Mouse (Mus musculus): ENCODE measurements around the gene Srms.
"Not testable (repeated sequence)": the region's sequence is repeated elsewhere in the genome, so short reads cannot be mapped to it uniquely, and the experiment has no call there.

Srms gene

DNA sequence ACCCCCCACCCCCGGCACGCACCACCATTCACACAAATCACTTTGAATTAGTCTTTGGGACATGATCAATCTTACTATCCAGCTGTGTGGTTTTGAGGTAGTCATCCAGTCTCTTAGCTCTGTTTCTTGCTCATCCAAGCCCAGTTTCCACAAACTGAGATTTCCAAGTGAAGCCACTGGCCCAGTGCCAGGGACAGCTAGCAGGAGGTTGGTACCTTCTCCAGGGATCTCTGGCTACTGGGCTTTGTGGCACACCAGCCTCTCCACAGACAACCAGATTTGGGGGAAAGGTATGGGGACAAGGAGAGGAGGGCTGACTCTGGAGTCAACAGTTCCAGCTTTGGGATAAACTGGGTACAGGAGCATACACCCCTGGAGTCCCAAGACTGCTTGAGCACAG lies 7.4 kb upstream of the Srms start:
- in situ Hi-C loops (cut with MboI; ENCODE audit: low sequenced_read_pairs), result no loop called here

DNA sequence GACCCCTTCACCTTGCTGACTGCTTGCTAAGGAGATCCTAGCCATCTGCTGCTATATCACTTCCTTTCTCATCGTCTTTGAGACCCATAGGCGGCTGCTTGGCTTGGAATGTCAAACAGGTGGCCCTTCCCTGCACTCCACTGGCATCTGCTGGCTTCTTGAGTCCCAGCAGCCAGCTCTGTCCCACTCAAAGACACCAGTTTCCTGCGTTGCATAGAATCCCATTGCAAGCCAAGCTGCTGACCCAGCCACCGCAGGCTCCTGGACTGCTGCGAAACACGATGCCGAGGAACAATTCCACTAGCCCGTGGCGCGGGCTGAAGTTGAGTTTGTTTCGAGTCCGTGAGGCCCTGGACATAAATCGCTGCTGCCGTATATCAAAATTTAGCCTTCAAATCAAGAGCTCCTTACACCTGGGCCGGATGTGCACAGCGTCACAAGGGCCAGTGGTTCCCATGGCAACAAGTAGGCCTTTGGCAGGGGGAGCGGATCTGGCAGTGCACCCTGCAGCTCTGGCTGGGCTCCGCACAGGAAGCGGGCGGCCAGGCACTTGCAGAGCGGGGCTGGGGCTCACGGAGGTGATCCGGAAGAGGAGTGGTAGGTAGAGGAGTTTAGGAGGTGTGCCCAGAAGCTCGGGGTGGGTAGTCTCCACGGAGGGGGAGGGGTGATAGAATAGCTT lies 6.7 kb upstream of the Srms start, which contains the start of gene Fndc11:
Gene Fndc11, plus strand, starts transcription at position 476 of the 679 bp plus-strand sequence.
- in situ Hi-C loops (cut with MboI; ENCODE audit: low sequenced_read_pairs), result no loop called here

GRCm38 (mm10) chr2:181218881-181219485 lies 6.0 kb upstream of the Srms start:
- in situ Hi-C loops (cut with MboI; ENCODE audit: low sequenced_read_pairs), result no loop called here

DNA sequence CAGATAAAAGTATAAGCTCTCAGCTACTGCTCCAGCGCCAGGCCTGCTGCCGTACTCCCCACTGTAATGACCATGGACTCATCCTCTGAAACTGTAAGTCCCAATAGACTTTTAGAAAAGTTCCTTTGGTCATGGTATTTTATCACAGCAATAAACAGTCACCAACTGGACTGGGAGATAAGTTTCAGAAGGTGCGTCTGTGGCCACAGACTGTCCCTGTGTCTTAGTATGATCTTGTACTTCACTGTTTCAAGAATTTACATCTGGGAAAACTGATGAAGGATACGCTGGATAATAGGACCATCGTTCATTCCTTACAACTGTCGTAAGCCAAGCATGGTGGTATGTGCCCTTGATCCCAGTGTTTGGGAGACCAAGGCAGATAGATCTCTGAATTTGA lies 3.1 kb upstream of the Srms start:
- in situ Hi-C loops (cut with MboI; ENCODE audit: low sequenced_read_pairs), result no loop called here

DNA sequence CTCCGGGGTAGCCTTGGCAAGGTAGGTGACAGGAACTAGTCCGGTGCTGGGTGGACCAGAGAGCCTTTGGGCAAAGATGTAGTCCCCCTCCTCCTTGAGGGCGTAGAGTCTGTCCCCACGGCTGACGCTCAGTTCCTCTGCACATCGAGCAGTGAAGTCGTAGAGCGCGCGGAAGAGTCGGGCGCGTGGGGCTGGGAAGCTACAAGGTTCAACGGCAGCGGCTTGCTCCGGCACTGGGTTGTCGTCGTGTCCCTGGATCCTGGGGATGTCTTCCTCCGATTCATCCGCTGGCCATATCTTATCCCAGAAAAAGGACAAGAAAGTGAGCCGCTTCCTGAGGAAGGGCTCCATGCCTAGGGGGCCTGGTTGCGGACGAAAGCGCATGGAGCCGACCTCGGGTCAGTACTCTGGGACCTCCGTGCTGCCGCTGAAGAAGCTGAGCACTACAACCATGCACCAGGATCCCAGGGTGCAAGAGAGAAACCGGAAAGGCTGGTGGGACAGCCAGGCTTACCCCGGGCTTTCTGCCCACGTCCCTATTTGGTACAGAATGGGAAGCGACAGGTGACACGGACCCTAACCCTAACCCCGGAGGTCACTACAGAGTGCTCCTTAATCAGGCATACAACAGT lies 480 bp downstream of the Srms start:
- in situ Hi-C loops (cut with MboI; ENCODE audit: low sequenced_read_pairs), result no loop called here

GRCm38 (mm10) chr2:181206118-181206517 lies 6.9 kb downstream of the Srms start:
- in situ Hi-C loops (cut with MboI; ENCODE audit: low sequenced_read_pairs), result no loop called here

DNA sequence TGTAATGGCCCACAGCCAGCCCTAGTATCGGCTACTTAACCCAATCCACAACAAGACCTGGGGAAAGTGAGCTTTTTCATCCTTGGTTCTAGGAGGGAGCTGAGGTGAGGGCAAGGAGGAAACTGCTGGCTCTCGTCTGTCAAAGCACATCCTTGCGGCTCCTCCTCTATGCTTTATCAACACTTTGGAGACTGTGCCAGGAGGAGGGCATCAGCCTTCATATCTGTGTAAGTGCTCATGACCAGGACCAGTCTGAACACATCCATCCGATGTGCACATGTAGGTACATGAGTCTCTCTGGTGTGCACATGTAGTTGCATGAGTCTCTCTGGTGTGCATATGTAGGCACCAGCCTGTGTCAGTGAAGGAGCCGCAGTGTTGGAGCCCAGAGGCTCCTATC lies 7.3 kb downstream of the Srms start:
- in situ Hi-C loops (cut with MboI; ENCODE audit: low sequenced_read_pairs), result no loop called here

DNA sequence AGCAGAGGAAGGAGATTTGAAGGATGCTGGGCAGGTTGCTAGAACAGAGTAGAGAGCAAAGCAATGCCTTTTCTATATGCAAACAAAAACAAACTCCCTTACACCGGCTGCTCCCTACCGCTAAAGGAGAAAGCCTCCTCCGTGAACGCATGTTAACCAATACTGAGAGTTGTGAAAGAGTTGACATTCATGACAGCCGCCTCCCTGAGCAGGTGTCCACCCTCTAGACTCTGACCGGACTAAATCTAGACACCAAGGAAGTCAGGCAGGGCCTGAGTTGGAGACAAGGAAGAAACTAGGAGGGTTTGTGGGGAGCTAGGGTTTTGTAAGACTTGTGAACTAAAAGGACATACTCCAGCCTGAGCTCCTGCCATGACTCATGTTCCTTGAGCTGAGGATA lies 10.1 kb downstream of the Srms start:
- in situ Hi-C loops (cut with MboI; ENCODE audit: low sequenced_read_pairs), result no loop called here

DNA sequence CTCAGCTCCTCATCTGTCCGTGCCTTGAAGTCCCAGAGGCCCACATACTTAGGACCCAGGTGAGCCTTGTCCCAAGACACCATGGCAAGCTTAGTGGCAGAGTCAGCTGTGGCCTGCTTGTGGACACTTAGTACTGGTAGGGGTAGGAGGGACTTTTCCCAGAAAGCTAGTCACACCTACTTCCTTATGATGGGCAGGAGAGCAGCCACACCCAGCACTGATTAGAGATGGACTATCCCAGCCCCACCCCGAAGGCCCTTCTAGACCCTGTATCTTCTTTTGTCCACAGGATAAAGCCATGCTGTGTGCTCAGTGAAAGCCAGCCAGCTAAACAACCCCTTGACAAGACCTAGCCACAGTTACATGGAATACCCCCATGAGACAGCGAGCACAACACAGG lies 10.6 kb downstream of the Srms start, which contains the start of gene Ptk6:
Gene Ptk6, minus strand, starts transcription at position 368 of the 400 bp plus-strand sequence.
- in situ Hi-C loops (cut with MboI; ENCODE audit: low sequenced_read_pairs), result no loop called here

DNA sequence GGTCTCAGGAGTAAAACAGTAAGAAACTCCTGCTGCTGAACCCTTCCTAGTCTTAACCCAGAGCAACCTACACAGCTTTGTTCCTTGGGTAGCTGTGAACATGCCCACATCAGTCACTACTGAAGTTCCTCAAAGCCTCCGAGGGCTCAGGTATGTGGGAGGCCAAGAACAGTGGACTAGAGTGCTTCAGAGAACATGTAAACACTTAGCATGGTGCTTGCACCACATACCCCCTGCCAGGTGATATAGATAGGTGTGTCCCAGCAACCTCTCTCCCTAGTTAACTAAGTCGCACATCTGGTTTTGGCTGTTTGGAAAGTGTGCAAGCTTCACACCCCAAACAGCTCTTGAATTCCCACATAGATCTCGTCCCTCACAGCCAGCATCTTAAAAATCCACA lies 11.4 kb downstream of the Srms start:
- in situ Hi-C loops (cut with MboI; ENCODE audit: low sequenced_read_pairs), result no loop called here

GRCm38 (mm10) chr2:181196628-181197300 lies 16.2 kb downstream of the Srms start:
- in situ Hi-C loops (cut with MboI; ENCODE audit: low sequenced_read_pairs), result no loop called here

GRCm38 (mm10) chr2:181193044-181193443 lies 19.9 kb downstream of the Srms start:
- in situ Hi-C loops (cut with MboI; ENCODE audit: low sequenced_read_pairs), result no loop called here

GRCm38 (mm10) chr2:181191936-181192335 lies 21.0 kb downstream of the Srms start:
- in situ Hi-C loops (cut with MboI; ENCODE audit: low sequenced_read_pairs), result no loop called here

DNA sequence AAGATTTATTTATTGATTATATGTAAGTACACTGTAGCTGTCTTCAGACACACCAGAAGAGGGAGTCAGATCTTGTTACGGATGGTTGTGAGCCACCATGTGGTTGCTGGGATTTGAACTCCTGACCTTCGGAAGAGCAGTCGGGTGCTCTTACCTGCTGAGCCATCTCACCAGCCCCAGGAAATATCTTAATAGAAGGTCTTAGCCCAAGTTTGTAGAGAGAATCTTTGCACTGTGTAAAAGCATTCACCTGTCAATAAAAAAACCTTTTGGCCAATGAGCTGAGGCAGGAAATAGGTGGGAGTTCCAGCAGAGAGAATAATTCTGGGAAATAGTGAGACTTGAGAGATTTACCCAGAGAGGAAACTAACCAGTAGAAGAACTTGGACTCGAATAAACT lies 21.6 kb downstream of the Srms start:
- in situ Hi-C loops (cut with MboI; ENCODE audit: low sequenced_read_pairs), result not testable (repeated sequence)

DNA sequence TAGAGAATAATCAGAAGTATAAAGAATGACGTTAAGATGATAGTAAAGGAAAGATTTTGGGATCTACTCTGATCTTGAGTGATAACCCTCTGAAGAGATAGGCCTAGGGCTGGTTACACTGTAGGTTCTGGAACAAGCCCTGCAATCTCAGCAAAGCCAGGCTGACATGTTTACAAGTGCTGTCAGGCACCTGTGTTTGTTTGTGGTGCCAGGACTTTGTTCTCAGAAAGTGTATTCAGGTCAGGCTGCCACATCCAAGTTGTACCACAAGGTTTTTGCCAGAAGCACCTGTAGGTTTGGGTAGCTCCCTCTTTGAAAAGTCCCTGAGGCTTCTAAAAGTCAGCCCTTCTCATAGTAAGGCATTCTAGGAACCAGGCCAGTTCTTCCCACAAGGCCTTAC lies 23.7 kb downstream of the Srms start:
- in situ Hi-C loops (cut with MboI; ENCODE audit: low sequenced_read_pairs), result loop anchor here (10.0 kb wide), 1 partner anchor 145 kb away; no protein-coding TSS in a partner anchor

GRCm38 (mm10) chr2:181188681-181189080 lies 24.3 kb downstream of the Srms start:
- in situ Hi-C loops (cut with MboI; ENCODE audit: low sequenced_read_pairs), result loop anchor here (10.0 kb wide), 1 partner anchor 146 kb away; no protein-coding TSS in a partner anchor

DNA sequence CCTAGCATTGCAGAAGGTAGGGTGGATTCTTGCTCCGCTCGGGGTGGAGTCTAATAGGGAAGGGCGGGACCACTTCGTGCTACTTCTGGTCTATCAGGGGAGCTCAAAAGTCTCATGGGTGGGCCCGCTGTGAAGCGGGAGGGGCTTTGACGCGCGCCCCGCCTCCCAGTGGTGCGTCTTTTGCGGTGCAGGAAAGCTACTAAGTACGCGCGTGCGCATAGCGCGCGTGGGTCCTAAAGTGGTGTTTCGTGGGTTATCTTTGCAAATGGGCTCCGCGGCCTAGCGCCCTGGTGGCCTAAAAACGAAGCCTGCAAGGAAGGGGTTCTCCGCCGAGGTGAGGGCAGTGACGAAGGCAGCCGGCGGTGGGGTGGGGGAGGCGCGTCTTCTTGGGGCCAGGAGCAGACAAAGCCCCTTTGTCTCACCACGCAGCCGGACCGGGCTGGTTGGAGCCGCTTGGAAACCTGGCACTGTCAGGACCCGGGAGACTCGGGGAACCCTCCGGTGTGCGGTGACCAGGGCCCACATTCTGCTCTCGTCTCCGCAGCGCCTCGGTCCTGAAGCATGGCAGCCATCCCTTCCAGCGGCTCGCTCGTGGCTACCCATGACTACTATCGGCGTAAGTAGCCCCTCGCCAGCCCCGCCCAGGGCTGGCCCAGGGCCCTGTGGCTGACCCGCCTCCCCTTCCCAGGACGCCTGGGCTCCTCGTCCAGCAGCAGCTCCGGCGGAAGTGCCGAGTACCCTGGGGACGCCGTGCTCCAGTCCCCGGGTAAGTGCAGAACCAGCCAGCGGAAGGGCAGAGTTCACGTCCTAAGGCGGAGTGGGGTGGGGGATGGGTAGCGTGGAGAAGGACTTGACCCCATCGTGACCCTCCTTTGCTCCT lies 25.6 kb downstream of the Srms start, which contains the start of gene Ppdpf:
Gene Ppdpf, plus strand, starts transcription at position 127 of the 880 bp plus-strand sequence.
- in situ Hi-C loops (cut with MboI; ENCODE audit: low sequenced_read_pairs), result loop anchor here (10.0 kb wide), 1 partner anchor 147 kb away; no protein-coding TSS in a partner anchor

DNA sequence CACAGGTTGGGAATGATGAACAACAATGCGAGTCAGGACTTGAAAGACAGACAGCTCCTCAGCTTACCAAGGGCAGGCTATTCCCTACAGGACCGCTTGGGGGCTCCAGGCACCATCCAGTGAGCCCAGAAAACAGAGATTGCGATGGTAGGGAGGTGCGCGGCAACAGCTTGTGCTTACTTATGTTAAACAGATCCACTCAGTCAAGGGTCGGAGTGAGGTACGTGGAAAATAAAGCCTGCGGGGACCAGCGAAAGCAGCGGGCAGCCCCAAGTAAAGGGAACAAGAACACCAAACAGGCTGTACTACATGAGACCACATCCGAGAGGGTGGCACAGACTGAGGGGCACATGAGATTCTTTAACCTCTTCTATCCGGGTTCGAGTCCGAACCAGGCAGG lies 26.4 kb downstream of the Srms start:
- in situ Hi-C loops (cut with MboI; ENCODE audit: low sequenced_read_pairs), result loop anchor here (10.0 kb wide), 1 partner anchor 148 kb away; no protein-coding TSS in a partner anchor

DNA sequence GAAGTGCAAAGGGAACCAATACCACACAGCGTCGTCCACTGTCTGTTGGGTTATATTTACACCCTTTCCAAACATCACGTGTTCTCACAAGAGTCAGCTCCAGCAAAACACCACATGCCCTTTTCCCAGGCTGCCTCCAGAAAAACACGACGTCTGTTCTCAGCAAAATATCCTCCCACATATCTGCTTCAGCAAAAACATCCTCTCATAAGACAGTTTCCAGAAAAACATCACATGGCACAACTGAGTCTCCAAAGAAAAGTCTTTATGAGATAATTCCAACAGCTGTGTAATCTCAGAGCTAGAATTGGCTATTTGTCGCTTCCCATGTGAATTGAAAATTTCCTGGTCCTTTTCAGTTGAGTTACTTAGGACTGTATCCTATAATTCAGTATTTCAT lies 32.1 kb downstream of the Srms start:
- in situ Hi-C loops (cut with MboI; ENCODE audit: low sequenced_read_pairs), result loop anchor here (10.0 kb wide), 1 partner anchor 154 kb away; no protein-coding TSS in a partner anchor

- in situ Hi-C loops (cut with MboI; ENCODE audit: low sequenced_read_pairs), result no loop called here
Observed at GRCm38 (mm10) chr2:181178471-181178870, 34.5 kb downstream of the Srms start.

Measured in CH12F3 (cell line).